Mouse (Mus musculus): Measurements from ENCODE around the gene Myh3. TPM values are rescaled to one million over a fixed set of nuclear protein-coding genes. Genes with fewer than 3 reads are reported as not detected.
"Not testable (repeated sequence)": the region's sequence is repeated elsewhere in the genome, so short reads cannot be mapped to it uniquely, and the experiment has no call there.

Gene Myh3
- polyA plus RNA-seq, 1 experiment = 0.02 TPM

GRCm38 (mm10) chr11:67082793-67083192 lies 4.7 kb downstream of the Myh3 start:
- WGBS = 84% methylated on average over 13 of the region's 13 CpGs
- H3K36me3 ChIP-seq (ENCODE audit: control insufficient read depth, insufficient read depth, low read length) = no peaks in the 10 kb centered on the region
- H3K27ac ChIP-seq (ENCODE audit: insufficient read depth, low read depth, low read length) = no peak overlapping the region
- no peak overlapping the region for H3K4me3 ChIP-seq (ENCODE audit: insufficient read depth, low read depth, low read length)
- H3K27me3 ChIP-seq (replicated peaks; ENCODE audit: control insufficient read depth, insufficient read depth, low read length) = no peaks in the 10 kb centered on the region
- no peak for TF ChIP-seq CTCF (conservative IDR thresholded peaks at IDR 0.05; ENCODE audit: insufficient read depth, insufficient read length, low read depth, low read length)
- no peak for TF ChIP-seq POLR2A (IDR thresholded peaks at IDR 0.05; ENCODE audit: low read depth, low read length)
- no peak for DNase-seq
- no peaks in the 10 kb centered on the region for H3K4me1 ChIP-seq (ENCODE audit: control insufficient read depth, insufficient read depth, low read length)

GRCm38 (mm10) chr11:67083239-67083638 lies 5.1 kb downstream of the Myh3 start:
- Histone ChIP-seq H3K4me1 (ENCODE audit: control insufficient read depth, insufficient read depth, low read length) (no peaks in the 10 kb centered on the region), H3K36me3 (ENCODE audit: control insufficient read depth, insufficient read depth, low read length) (no peaks in the 10 kb centered on the region), H3K27ac (ENCODE audit: insufficient read depth, low read depth, low read length) (no peak overlapping the region), H3K27me3 (replicated peaks; ENCODE audit: control insufficient read depth, insufficient read depth, low read length) (no peaks in the 10 kb centered on the region), H3K4me3 (ENCODE audit: insufficient read depth, low read depth, low read length) (no peak overlapping the region)
- WGBS = 75% methylated on average over 6 of the region's 6 CpGs
- no peak for DNase-seq
- TF ChIP-seq POLR2A (IDR thresholded peaks at IDR 0.05; ENCODE audit: low read depth, low read length) (no peak), CTCF (conservative IDR thresholded peaks at IDR 0.05; ENCODE audit: insufficient read depth, insufficient read length, low read depth, low read length) (no peak)

- DNase-seq = no peak
- Histone ChIP-seq H3K27me3 (replicated peaks; ENCODE audit: control insufficient read depth, insufficient read depth, low read length) (no peaks in the 10 kb centered on the region), H3K36me3 (ENCODE audit: control insufficient read depth, insufficient read depth, low read length) (no peaks in the 10 kb centered on the region), H3K27ac (ENCODE audit: insufficient read depth, low read depth, low read length) (no peak overlapping the region), H3K4me1 (ENCODE audit: control insufficient read depth, insufficient read depth, low read length) (no peaks in the 10 kb centered on the region), H3K4me3 (ENCODE audit: insufficient read depth, low read depth, low read length) (no peak overlapping the region)
- WGBS = 45% methylated on average over 32 of the region's 32 CpGs
- TF ChIP-seq POLR2A (IDR thresholded peaks at IDR 0.05; ENCODE audit: low read depth, low read length) = no peak
- TF ChIP-seq CTCF (conservative IDR thresholded peaks at IDR 0.05; ENCODE audit: insufficient read depth, insufficient read length, low read depth, low read length) = no peak
Observed at GRCm38 (mm10) chr11:67083712-67084340, 5.7 kb downstream of the Myh3 start.

- H3K4me3 ChIP-seq (ENCODE audit: insufficient read depth, low read depth, low read length) = no peak overlapping the region
- TF ChIP-seq POLR2A (IDR thresholded peaks at IDR 0.05; ENCODE audit: low read depth, low read length) (no peak), CTCF (conservative IDR thresholded peaks at IDR 0.05; ENCODE audit: insufficient read depth, insufficient read length, low read depth, low read length) (peak; percentile 72)
- WGBS = 2% methylated on average over 6 of the region's 6 CpGs
- no peaks in the 10 kb centered on the region for H3K36me3 ChIP-seq (ENCODE audit: control insufficient read depth, insufficient read depth, low read length)
- H3K27me3 ChIP-seq (replicated peaks; ENCODE audit: control insufficient read depth, insufficient read depth, low read length) = no peaks in the 10 kb centered on the region
- no peak overlapping the region for H3K27ac ChIP-seq (ENCODE audit: insufficient read depth, low read depth, low read length)
- H3K4me1 ChIP-seq (ENCODE audit: control insufficient read depth, insufficient read depth, low read length) = no peaks in the 10 kb centered on the region
- DNase-seq = peak; percentile 77
Observed at GRCm38 (mm10) chr11:67085489-67085888, 7.4 kb downstream of the Myh3 start.

GRCm38 (mm10) chr11:67086467-67087164 lies 8.5 kb downstream of the Myh3 start:
- Histone ChIP-seq H3K27ac (ENCODE audit: insufficient read depth, low read depth, low read length) (no peak overlapping the region), H3K4me1 (ENCODE audit: control insufficient read depth, insufficient read depth, low read length) (no peaks in the 10 kb centered on the region), H3K27me3 (replicated peaks; ENCODE audit: control insufficient read depth, insufficient read depth, low read length) (no peaks in the 10 kb centered on the region), H3K36me3 (ENCODE audit: control insufficient read depth, insufficient read depth, low read length) (no peaks in the 10 kb centered on the region), H3K4me3 (ENCODE audit: insufficient read depth, low read depth, low read length) (no peak overlapping the region)
- TF ChIP-seq CTCF (conservative IDR thresholded peaks at IDR 0.05; ENCODE audit: insufficient read depth, insufficient read length, low read depth, low read length) (no peak), POLR2A (IDR thresholded peaks at IDR 0.05; ENCODE audit: low read depth, low read length) (no peak)
- 50% methylated on average over 9 of the region's 9 CpGs for WGBS
- DNase-seq = peak; percentile 43

GRCm38 (mm10) chr11:67087225-67087624 lies 9.1 kb downstream of the Myh3 start:
- no peak for DNase-seq
- Histone ChIP-seq H3K4me1 (ENCODE audit: control insufficient read depth, insufficient read depth, low read length) (no peaks in the 10 kb centered on the region), H3K4me3 (ENCODE audit: insufficient read depth, low read depth, low read length) (no peak overlapping the region), H3K36me3 (ENCODE audit: control insufficient read depth, insufficient read depth, low read length) (no peaks in the 10 kb centered on the region), H3K27ac (ENCODE audit: insufficient read depth, low read depth, low read length) (no peak overlapping the region), H3K27me3 (replicated peaks; ENCODE audit: control insufficient read depth, insufficient read depth, low read length) (no peaks in the 10 kb centered on the region)
- WGBS = 84% methylated on average over 12 of the region's 12 CpGs
- TF ChIP-seq POLR2A (IDR thresholded peaks at IDR 0.05; ENCODE audit: low read depth, low read length) = no peak

GRCm38 (mm10) chr11:67092354-67092753 lies 14.3 kb downstream of the Myh3 start:
- not testable (repeated sequence) for H3K27ac ChIP-seq (ENCODE audit: insufficient read depth, low read depth, low read length); DNase-seq; H3K4me3 ChIP-seq (ENCODE audit: insufficient read depth, low read depth, low read length); H3K4me1 ChIP-seq (ENCODE audit: control insufficient read depth, insufficient read depth, low read length); H3K36me3 ChIP-seq (ENCODE audit: control insufficient read depth, insufficient read depth, low read length); H3K27me3 ChIP-seq (replicated peaks; ENCODE audit: control insufficient read depth, insufficient read depth, low read length)
- WGBS = 88% methylated on average over 12 of the region's 12 CpGs
